Mouse (Mus musculus): ENCODE results near the gene Hcn1. TPM values are rescaled to one million over a fixed set of nuclear protein-coding genes. Genes with fewer than 3 reads are reported as not detected.
"Not testable (repeated sequence)": the region's sequence is repeated elsewhere in the genome, so short reads cannot be mapped to it uniquely, and the experiment has no call there.

Hcn1 gene
- polyA plus RNA-seq, 1 experiment, result 15.9 TPM

DNA sequence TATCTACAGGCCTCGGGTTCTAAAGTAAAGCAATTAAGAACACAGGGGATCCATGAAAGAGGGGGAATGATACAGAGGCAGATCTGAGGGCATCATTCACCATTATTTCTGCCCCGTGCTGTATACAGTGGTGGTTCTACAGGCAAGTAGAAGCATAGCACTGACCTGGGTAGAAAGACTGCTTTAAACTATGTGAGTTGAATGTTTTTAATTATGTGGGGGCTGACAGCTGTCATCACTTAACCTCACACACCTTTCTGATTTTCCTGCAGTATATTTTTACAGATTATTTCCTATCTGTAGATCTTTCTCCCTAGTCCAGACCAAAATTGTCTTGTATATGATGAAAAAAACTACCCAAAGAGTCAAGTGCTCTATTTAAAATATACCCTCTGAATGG is 382.2 kb downstream of the Hcn1 start:
- Histone ChIP-seq H3K4me3 (replicated peaks; ENCODE audit: insufficient read depth, low read depth, low read length) (no peak overlapping the region), H3K27ac (ENCODE audit: insufficient read depth, low read length) (no peak overlapping the region), H3K27me3 (ENCODE audit: control insufficient read depth, insufficient read depth, low read length) (no peaks in the 10 kb centered on the region), H3K4me1 (ENCODE audit: control insufficient read depth, insufficient read depth, low read length) (no peaks in the 10 kb centered on the region)
- TF ChIP-seq CTCF (IDR thresholded peaks at IDR 0.05; ENCODE audit: borderline replicate concordance, insufficient read depth, low read depth, low read length), result no peak
- no peak for TF ChIP-seq POLR2A (IDR thresholded peaks at IDR 0.05; ENCODE audit: borderline replicate concordance, insufficient read depth, low read length)
- WGBS, result 85% methylated on average over 2 of the region's 2 CpGs
- DNase-seq, result no peak

DNA sequence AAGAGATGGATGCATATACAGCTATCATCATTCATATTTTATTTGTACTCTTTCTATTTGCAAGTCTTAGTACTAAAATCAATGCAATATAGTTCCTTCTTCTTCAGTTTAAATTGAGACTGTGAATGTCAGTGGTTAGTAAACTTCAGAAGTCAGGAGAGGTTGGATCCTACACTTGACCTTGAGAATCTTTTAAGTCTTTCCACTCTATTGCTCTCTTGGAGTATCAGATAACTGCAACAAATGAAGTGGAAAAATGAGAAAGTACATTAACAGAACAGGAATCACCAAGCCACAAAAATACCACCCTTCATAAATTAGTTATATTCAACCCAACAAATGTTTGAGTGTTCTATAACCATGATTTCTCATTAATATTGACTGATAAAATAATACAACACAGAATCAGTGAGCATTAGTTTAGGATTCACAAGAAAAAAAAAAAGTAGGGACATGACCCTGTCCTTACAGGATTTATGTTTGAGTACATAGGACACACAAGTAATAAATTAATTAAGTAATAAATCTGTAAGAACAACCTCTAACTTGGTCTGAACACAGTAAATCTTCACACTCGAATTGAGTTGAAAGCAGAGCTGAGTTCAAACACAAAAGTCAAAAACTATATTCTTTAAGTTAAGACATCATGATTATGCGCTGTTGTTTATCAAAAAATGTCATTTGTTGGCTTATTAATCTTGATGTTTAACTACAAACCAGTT is 397.8 kb downstream of the Hcn1 start:
- Histone ChIP-seq H3K4me1 (ENCODE audit: control insufficient read depth, insufficient read depth, low read length) (no peaks in the 10 kb centered on the region), H3K27me3 (ENCODE audit: control insufficient read depth, insufficient read depth, low read length) (no peaks in the 10 kb centered on the region), H3K4me3 (replicated peaks; ENCODE audit: insufficient read depth, low read depth, low read length) (no peak overlapping the region), H3K27ac (ENCODE audit: insufficient read depth, low read length) (no peak overlapping the region)
- no peak for DNase-seq
- TF ChIP-seq POLR2A (IDR thresholded peaks at IDR 0.05; ENCODE audit: borderline replicate concordance, insufficient read depth, low read length), result no peak
- TF ChIP-seq CTCF (IDR thresholded peaks at IDR 0.05; ENCODE audit: borderline replicate concordance, insufficient read depth, low read depth, low read length), result no peak
- 89% methylated on average over 2 of the region's 2 CpGs for WGBS

DNA sequence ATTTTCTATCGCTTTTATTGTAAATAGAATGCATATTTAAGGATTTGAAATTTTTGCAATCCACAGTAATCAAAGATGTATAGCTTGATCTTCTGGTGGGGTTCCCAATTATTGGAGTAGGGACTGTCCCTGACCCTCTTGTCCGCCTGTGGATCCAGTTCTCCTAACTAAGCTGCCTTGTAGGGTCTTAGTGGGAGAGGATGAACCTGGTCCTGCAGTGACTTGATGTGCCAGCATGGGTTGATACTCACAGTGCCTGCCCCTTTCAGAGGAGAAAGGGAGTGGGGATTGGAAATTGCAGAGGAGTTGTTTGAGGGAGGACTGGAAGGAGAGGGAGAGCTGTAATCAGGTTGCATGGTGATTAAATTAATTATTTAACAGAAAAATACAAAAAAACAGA is 398.4 kb downstream of the Hcn1 start:
- H3K4me3 ChIP-seq (replicated peaks; ENCODE audit: insufficient read depth, low read depth, low read length), result no peak overlapping the region
- WGBS, result 90% methylated on average over 2 of the region's 2 CpGs
- H3K27ac ChIP-seq (ENCODE audit: insufficient read depth, low read length), result no peak overlapping the region
- no peaks in the 10 kb centered on the region for H3K27me3 ChIP-seq (ENCODE audit: control insufficient read depth, insufficient read depth, low read length)
- DNase-seq, result no peak
- TF ChIP-seq POLR2A (IDR thresholded peaks at IDR 0.05; ENCODE audit: borderline replicate concordance, insufficient read depth, low read length), result no peak
- no peak for TF ChIP-seq CTCF (IDR thresholded peaks at IDR 0.05; ENCODE audit: borderline replicate concordance, insufficient read depth, low read depth, low read length)
- H3K4me1 ChIP-seq (ENCODE audit: control insufficient read depth, insufficient read depth, low read length), result no peaks in the 10 kb centered on the region

DNA sequence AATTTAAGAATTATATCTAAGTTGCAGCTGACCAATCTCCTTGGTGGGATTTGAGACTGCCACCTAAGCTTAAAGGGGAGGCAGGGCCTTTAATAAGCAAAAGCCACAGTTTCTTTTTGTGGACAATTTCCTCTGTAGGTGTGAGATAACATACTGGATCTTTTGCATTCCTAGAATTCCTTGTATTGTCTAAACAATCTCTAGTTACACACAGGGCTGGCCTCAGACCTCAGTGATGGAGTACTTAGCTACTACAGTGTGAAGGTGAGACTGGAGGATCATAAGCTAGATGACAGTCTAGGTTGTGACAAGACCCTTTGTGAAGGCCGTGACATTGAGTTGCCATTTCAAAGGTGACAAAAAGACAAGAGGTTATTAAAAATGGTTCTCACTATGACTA is 419.1 kb downstream of the Hcn1 start:
- no peak overlapping the region for H3K27ac ChIP-seq (ENCODE audit: insufficient read depth, low read length)
- DNase-seq, result no peak
- WGBS, result 93% methylated on average over 1 of the region's 1 CpGs
- TF ChIP-seq CTCF (IDR thresholded peaks at IDR 0.05; ENCODE audit: borderline replicate concordance, insufficient read depth, low read depth, low read length) (no peak), POLR2A (IDR thresholded peaks at IDR 0.05; ENCODE audit: borderline replicate concordance, insufficient read depth, low read length) (no peak)
- no peak overlapping the region for H3K4me3 ChIP-seq (replicated peaks; ENCODE audit: insufficient read depth, low read depth, low read length)
- H3K4me1 ChIP-seq (ENCODE audit: control insufficient read depth, insufficient read depth, low read length), result no peaks in the 10 kb centered on the region
- no peaks in the 10 kb centered on the region for H3K27me3 ChIP-seq (ENCODE audit: control insufficient read depth, insufficient read depth, low read length)

DNA sequence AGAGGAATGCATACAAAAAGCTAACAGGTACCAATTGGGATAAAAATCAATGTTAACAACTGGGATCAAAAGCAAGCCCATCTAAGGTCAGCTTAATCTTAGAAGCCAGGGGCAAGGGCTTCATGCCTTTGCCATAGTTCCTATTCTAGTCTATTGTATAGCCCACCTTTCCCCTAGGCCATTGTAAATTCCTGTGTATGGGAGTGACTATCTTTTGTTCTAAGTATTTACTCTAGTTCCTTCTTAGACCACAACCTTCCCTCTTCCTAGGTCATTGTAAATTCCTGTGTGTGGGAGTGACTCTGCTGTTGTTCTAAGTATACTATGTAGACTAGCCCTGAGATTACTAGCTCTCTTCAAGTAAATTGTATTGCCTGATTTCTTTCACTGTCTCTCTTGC is 420.8 kb downstream of the Hcn1 start:
- not testable (repeated sequence) for DNase-seq; H3K27me3 ChIP-seq (ENCODE audit: control insufficient read depth, insufficient read depth, low read length); H3K27ac ChIP-seq (ENCODE audit: insufficient read depth, low read length); H3K4me3 ChIP-seq (replicated peaks; ENCODE audit: insufficient read depth, low read depth, low read length); H3K4me1 ChIP-seq (ENCODE audit: control insufficient read depth, insufficient read depth, low read length)

DNA sequence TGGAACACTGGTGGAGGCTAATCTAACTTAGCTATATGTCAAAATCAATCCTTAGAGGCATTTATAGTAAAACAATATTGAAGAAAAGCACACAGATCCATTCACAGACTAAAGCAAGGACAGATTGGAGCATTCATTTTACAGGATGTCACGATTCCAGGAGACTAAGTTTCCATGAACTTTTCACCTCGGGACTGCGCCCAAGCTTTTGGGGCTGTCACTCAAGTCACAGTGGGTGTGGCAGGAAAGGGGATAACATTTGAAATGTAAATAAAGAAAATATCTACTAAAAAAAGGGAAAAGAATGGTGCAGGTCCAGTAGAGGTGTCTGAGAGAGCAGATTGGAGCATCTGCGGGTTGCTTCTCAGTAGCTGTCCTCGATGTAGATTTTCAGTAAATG is 421.3 kb downstream of the Hcn1 start:
- H3K4me3 ChIP-seq (replicated peaks; ENCODE audit: insufficient read depth, low read depth, low read length), result no peak overlapping the region
- H3K27ac ChIP-seq (ENCODE audit: insufficient read depth, low read length), result no peak overlapping the region
- TF ChIP-seq POLR2A (IDR thresholded peaks at IDR 0.05; ENCODE audit: borderline replicate concordance, insufficient read depth, low read length) (no peak), CTCF (IDR thresholded peaks at IDR 0.05; ENCODE audit: borderline replicate concordance, insufficient read depth, low read depth, low read length) (no peak)
- no peak for DNase-seq
- no peaks in the 10 kb centered on the region for H3K4me1 ChIP-seq (ENCODE audit: control insufficient read depth, insufficient read depth, low read length)
- 84% methylated on average over 5 of the region's 5 CpGs for WGBS
- no peaks in the 10 kb centered on the region for H3K27me3 ChIP-seq (ENCODE audit: control insufficient read depth, insufficient read depth, low read length)

DNA sequence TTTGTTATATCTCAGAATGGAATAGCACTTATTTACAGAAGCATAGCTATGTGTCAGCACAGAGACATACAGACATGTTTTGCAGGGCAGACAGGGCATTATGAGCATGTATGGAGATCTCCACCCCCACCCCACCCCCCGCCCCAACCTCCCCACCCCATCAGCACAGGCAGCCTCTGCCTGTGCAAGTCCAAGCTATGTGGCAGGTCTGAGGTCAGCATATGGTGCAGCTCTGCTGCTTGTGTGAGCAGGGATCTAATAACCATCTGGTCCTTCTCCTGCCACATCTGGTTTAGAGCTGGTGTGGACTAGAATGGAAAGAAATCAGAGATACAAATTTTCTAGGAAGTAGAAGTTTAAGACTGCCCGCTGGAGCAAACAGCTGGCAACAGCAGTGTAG is 424.4 kb downstream of the Hcn1 start:
- TF ChIP-seq POLR2A (IDR thresholded peaks at IDR 0.05; ENCODE audit: borderline replicate concordance, insufficient read depth, low read length) (no peak), CTCF (IDR thresholded peaks at IDR 0.05; ENCODE audit: borderline replicate concordance, insufficient read depth, low read depth, low read length) (no peak)
- Histone ChIP-seq H3K4me1 (ENCODE audit: control insufficient read depth, insufficient read depth, low read length) (no peaks in the 10 kb centered on the region), H3K4me3 (replicated peaks; ENCODE audit: insufficient read depth, low read depth, low read length) (no peak overlapping the region), H3K27ac (ENCODE audit: insufficient read depth, low read length) (no peak overlapping the region), H3K27me3 (ENCODE audit: control insufficient read depth, insufficient read depth, low read length) (no peaks in the 10 kb centered on the region)
- WGBS, result 89% methylated on average over 2 of the region's 2 CpGs
- no peak for DNase-seq

DNA sequence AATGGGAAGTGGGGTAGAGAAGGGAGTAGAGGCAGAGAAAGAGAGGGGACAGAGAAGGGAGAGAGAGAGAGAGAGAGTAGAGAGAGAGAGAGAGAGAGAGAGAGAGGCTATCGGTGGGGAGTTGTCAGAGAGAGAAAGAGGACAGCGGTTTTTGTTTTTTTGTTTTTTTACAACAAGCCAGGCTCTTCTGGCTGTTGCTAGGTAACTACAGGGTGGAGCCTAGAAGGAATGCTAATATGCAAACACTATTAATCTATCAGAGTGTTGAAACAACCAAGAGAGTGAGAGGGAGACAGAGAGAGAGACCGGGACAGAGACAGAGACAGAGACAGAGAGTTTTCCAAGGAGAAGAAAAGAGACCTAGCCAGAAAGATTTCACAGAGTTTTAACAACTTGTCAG is 425.7 kb downstream of the Hcn1 start:
- TF ChIP-seq POLR2A (IDR thresholded peaks at IDR 0.05; ENCODE audit: borderline replicate concordance, insufficient read depth, low read length) (no peak), CTCF (IDR thresholded peaks at IDR 0.05; ENCODE audit: borderline replicate concordance, insufficient read depth, low read depth, low read length) (no peak)
- 45% methylated on average over 3 of the region's 3 CpGs for WGBS
- Histone ChIP-seq H3K4me3 (replicated peaks; ENCODE audit: insufficient read depth, low read depth, low read length) (no peak overlapping the region), H3K4me1 (ENCODE audit: control insufficient read depth, insufficient read depth, low read length) (no peaks in the 10 kb centered on the region), H3K27ac (ENCODE audit: insufficient read depth, low read length) (no peak overlapping the region), H3K27me3 (ENCODE audit: control insufficient read depth, insufficient read depth, low read length) (no peaks in the 10 kb centered on the region)
- DNase-seq, result no peak
